Mouse (Mus musculus) thymus, adult 2 months (tissue): ENCODE measurements around the gene Btbd16.

Source experiments
- CTCF ChIP-seq: fragments of 200-500 bp; IDR thresholded peaks from 2 replicates; pipeline ENCODE4 v1.5.1; 2012; ENCODE audit warnings: mild to moderate bottlenecking, control low read depth, low read length, moderate library complexity, borderline replicate concordance; ENCODE audit not compliant: control insufficient read depth, poor library complexity, insufficient read depth; ENCODE audit errors: extremely low read depth
- POLR2A ChIP-seq: fragments of 200-500 bp; IDR thresholded peaks from 2 replicates; pipeline ENCODE4 v1.6.1; 2012; ENCODE audit warnings: mild to moderate bottlenecking, low read length, control low read depth, moderate library complexity; ENCODE audit not compliant: control insufficient read depth, poor library complexity, insufficient read depth; ENCODE audit errors: extremely low read depth

GRCm38 (mm10) chr7:130804991-130805390, 31.1 kb downstream of the Btbd16 start:
- TF ChIP-seq POLR2A (no peak), CTCF (no peak)
